Mouse (Mus musculus): Measurements from ENCODE around the gene Cyp26a1. TPM values are rescaled to one million over a fixed set of nuclear protein-coding genes. Genes with fewer than 3 reads are reported as not detected.

Cyp26a1 gene
- polyA plus RNA-seq, 1 experiment from 2014 or later: 3.5 TPM

DNA sequence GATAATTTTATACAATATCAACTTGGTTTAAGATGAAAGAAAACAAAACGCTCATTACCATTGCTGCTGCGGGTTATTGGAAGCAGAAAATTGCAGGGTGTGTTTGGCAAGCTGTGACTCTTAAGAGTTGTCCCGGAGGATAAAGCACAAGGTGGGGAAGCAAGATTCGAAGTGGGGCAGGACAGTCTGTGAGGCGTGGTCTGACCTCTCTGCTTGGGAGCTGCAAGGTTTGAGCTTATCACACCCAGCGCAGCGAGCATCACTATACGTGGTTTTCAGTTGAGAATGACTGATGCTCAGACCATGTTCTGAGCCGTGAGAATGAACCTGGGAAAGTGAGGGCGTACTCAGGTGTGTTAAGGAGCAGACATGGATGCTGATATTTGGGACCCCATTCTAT, 17.1 kb downstream of the Cyp26a1 start:
- Histone ChIP-seq H3K36me3 (ENCODE audit: control insufficient read depth, insufficient read depth, low read length) (no peaks in the 10 kb centered on the region), H3K4me1 (ENCODE audit: control insufficient read depth, insufficient read depth, low read length) (no peaks in the 10 kb centered on the region), H3K4me3 (ENCODE audit: low read length) (no peak overlapping the region), H3K27me3 (ENCODE audit: control insufficient read depth, insufficient read depth, low read length) (no peaks in the 10 kb centered on the region), H3K9ac (ENCODE audit: low read depth, low read length) (no peak overlapping the region), H3K9me3 (ENCODE audit: control insufficient read depth, low read length) (no peaks in the 10 kb centered on the region), H3K27ac (ENCODE audit: low read depth, low read length) (no peak overlapping the region), H3K4me2 (replicated peaks; ENCODE audit: low read depth, low read length) (no peak overlapping the region)
- WGBS: 72% methylated on average over 10 of the region's 10 CpGs
- no peak for ATAC-seq (ENCODE audit: low FRiP score, low TSS enrichment)

GRCm38 (mm10) chr19:37715980-37716379, 18.4 kb downstream of the Cyp26a1 start:
- no peaks in the 10 kb centered on the region for H3K27me3 ChIP-seq (ENCODE audit: control insufficient read depth, insufficient read depth, low read length)
- H3K9ac ChIP-seq (ENCODE audit: low read depth, low read length): no peak overlapping the region
- no peak overlapping the region for H3K4me2 ChIP-seq (replicated peaks; ENCODE audit: low read depth, low read length)
- ATAC-seq (ENCODE audit: low FRiP score, low TSS enrichment): no peak
- no peaks in the 10 kb centered on the region for H3K4me1 ChIP-seq (ENCODE audit: control insufficient read depth, insufficient read depth, low read length)
- no peak overlapping the region for H3K27ac ChIP-seq (ENCODE audit: low read depth, low read length)
- 95% methylated on average over 1 of the region's 1 CpGs for WGBS
- H3K36me3 ChIP-seq (ENCODE audit: control insufficient read depth, insufficient read depth, low read length): no peaks in the 10 kb centered on the region
- no peak overlapping the region for H3K4me3 ChIP-seq (ENCODE audit: low read length)
- H3K9me3 ChIP-seq (ENCODE audit: control insufficient read depth, low read length): no peaks in the 10 kb centered on the region

DNA sequence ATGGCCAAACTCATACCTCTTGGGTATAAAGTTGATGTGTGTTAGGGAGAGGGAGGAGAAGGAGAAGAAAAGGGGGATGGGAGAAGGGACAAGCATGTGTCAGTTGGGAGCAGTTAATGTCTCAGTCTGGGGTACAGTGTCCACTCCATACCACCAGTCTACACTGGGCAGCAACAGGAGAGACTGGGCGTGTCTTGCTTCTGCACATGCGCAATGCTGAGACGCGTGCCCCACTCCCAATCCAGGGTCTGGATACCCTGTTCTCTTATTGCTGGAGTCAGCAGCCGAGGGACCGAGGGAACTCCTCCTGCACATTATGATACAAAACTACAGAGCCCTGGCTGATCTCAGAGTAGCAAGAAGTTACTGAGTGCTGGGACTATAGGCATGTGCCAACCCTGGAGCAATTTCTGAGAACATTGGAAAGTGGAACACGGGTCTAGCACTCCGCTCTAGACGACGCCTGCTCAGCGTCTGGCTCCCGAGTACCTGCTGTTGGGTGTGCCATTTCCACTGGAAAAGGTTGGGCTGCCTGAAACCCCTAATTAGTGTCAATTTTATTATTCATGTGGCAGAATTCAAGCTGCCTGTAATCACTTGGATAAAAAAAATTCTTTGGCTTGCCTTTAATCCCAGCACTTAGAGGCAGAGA, 19.1 kb downstream of the Cyp26a1 start:
- H3K4me3 ChIP-seq (ENCODE audit: low read length): no peak overlapping the region
- no peaks in the 10 kb centered on the region for H3K4me1 ChIP-seq (ENCODE audit: control insufficient read depth, insufficient read depth, low read length)
- H3K27ac ChIP-seq (ENCODE audit: low read depth, low read length): no peak overlapping the region
- H3K27me3 ChIP-seq (ENCODE audit: control insufficient read depth, insufficient read depth, low read length): no peaks in the 10 kb centered on the region
- H3K9ac ChIP-seq (ENCODE audit: low read depth, low read length): no peak overlapping the region
- no peaks in the 10 kb centered on the region for H3K9me3 ChIP-seq (ENCODE audit: control insufficient read depth, low read length)
- no peak for ATAC-seq (ENCODE audit: low FRiP score, low TSS enrichment)
- no peak overlapping the region for H3K4me2 ChIP-seq (replicated peaks; ENCODE audit: low read depth, low read length)
- 88% methylated on average over 12 of the region's 12 CpGs for WGBS
- no peaks in the 10 kb centered on the region for H3K36me3 ChIP-seq (ENCODE audit: control insufficient read depth, insufficient read depth, low read length)

DNA sequence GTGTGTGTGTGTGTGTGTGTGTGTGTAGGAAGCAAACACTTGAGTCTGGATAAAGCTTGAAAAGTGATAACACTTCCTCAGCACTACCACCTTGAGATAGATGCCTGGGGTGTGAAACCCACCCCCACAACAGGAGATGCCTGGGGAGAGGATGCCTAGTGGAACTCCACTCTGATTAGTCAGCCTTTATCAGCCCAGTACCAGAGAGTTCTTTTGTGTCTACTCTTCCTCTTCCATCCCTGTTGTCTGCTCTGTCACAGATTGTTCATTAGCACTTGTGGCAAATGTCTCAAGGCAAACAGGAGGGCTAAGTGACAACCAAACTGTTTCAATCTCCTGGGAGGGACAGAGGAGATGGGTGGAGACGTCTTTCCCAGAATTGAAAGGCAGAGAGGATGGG, 21.6 kb downstream of the Cyp26a1 start:
- Histone ChIP-seq H3K4me1 (ENCODE audit: control insufficient read depth, insufficient read depth, low read length) (no peaks in the 10 kb centered on the region), H3K9me3 (ENCODE audit: control insufficient read depth, low read length) (no peaks in the 10 kb centered on the region), H3K4me3 (ENCODE audit: low read length) (no peak overlapping the region), H3K9ac (ENCODE audit: low read depth, low read length) (no peak overlapping the region), H3K27ac (ENCODE audit: low read depth, low read length) (no peak overlapping the region), H3K27me3 (ENCODE audit: control insufficient read depth, insufficient read depth, low read length) (no peaks in the 10 kb centered on the region), H3K4me2 (replicated peaks; ENCODE audit: low read depth, low read length) (no peak overlapping the region), H3K36me3 (ENCODE audit: control insufficient read depth, insufficient read depth, low read length) (no peaks in the 10 kb centered on the region)
- WGBS: 10% methylated on average over 1 of the region's 1 CpGs
- no peak for ATAC-seq (ENCODE audit: low FRiP score, low TSS enrichment)

GRCm38 (mm10) chr19:37724591-37724990, 27.0 kb downstream of the Cyp26a1 start:
- H3K9ac ChIP-seq (ENCODE audit: low read depth, low read length): no peak overlapping the region
- WGBS: 96% methylated on average over 5 of the region's 5 CpGs
- H3K4me2 ChIP-seq (replicated peaks; ENCODE audit: low read depth, low read length): no peak overlapping the region
- ATAC-seq (ENCODE audit: low FRiP score, low TSS enrichment): no peak
- H3K4me3 ChIP-seq (ENCODE audit: low read length): no peak overlapping the region
- H3K36me3 ChIP-seq (ENCODE audit: control insufficient read depth, insufficient read depth, low read length): no peaks in the 10 kb centered on the region
- no peaks in the 10 kb centered on the region for H3K9me3 ChIP-seq (ENCODE audit: control insufficient read depth, low read length)
- H3K4me1 ChIP-seq (ENCODE audit: control insufficient read depth, insufficient read depth, low read length): no peaks in the 10 kb centered on the region
- no peaks in the 10 kb centered on the region for H3K27me3 ChIP-seq (ENCODE audit: control insufficient read depth, insufficient read depth, low read length)
- no peak overlapping the region for H3K27ac ChIP-seq (ENCODE audit: low read depth, low read length)

GRCm38 (mm10) chr19:37726585-37726984, 29.0 kb downstream of the Cyp26a1 start:
- no peak for ATAC-seq (ENCODE audit: low FRiP score, low TSS enrichment)
- Histone ChIP-seq H3K4me3 (ENCODE audit: low read length) (no peak overlapping the region), H3K4me2 (replicated peaks; ENCODE audit: low read depth, low read length) (no peak overlapping the region), H3K27me3 (ENCODE audit: control insufficient read depth, insufficient read depth, low read length) (no peaks in the 10 kb centered on the region), H3K9ac (ENCODE audit: low read depth, low read length) (no peak overlapping the region), H3K36me3 (ENCODE audit: control insufficient read depth, insufficient read depth, low read length) (no peaks in the 10 kb centered on the region), H3K4me1 (ENCODE audit: control insufficient read depth, insufficient read depth, low read length) (no peaks in the 10 kb centered on the region), H3K9me3 (ENCODE audit: control insufficient read depth, low read length) (no peaks in the 10 kb centered on the region), H3K27ac (ENCODE audit: low read depth, low read length) (no peak overlapping the region)
- WGBS: 94% methylated on average over 7 of the region's 7 CpGs

GRCm38 (mm10) chr19:37727366-37727765, 29.8 kb downstream of the Cyp26a1 start:
- Histone ChIP-seq H3K27ac (ENCODE audit: low read depth, low read length) (no peak overlapping the region), H3K4me3 (ENCODE audit: low read length) (no peak overlapping the region), H3K36me3 (ENCODE audit: control insufficient read depth, insufficient read depth, low read length) (no peaks in the 10 kb centered on the region), H3K9me3 (ENCODE audit: control insufficient read depth, low read length) (no peaks in the 10 kb centered on the region), H3K27me3 (ENCODE audit: control insufficient read depth, insufficient read depth, low read length) (no peaks in the 10 kb centered on the region), H3K4me2 (replicated peaks; ENCODE audit: low read depth, low read length) (no peak overlapping the region), H3K9ac (ENCODE audit: low read depth, low read length) (no peak overlapping the region), H3K4me1 (ENCODE audit: control insufficient read depth, insufficient read depth, low read length) (no peaks in the 10 kb centered on the region)
- no peak for ATAC-seq (ENCODE audit: low FRiP score, low TSS enrichment)
- 93% methylated on average over 2 of the region's 2 CpGs for WGBS

- WGBS: 88% methylated on average over 8 of the region's 8 CpGs
- H3K9ac ChIP-seq (ENCODE audit: low read depth, low read length): no peak overlapping the region
- H3K36me3 ChIP-seq (ENCODE audit: control insufficient read depth, insufficient read depth, low read length): no peaks in the 10 kb centered on the region
- no peak overlapping the region for H3K4me3 ChIP-seq (ENCODE audit: low read length)
- ATAC-seq (ENCODE audit: low FRiP score, low TSS enrichment): no peak
- H3K4me1 ChIP-seq (ENCODE audit: control insufficient read depth, insufficient read depth, low read length): no peaks in the 10 kb centered on the region
- no peak overlapping the region for H3K27ac ChIP-seq (ENCODE audit: low read depth, low read length)
- no peak overlapping the region for H3K4me2 ChIP-seq (replicated peaks; ENCODE audit: low read depth, low read length)
- no peaks in the 10 kb centered on the region for H3K27me3 ChIP-seq (ENCODE audit: control insufficient read depth, insufficient read depth, low read length)
- no peaks in the 10 kb centered on the region for H3K9me3 ChIP-seq (ENCODE audit: control insufficient read depth, low read length)
Measured at GRCm38 (mm10) chr19:37735426-37735825, 37.8 kb downstream of the Cyp26a1 start.

DNA sequence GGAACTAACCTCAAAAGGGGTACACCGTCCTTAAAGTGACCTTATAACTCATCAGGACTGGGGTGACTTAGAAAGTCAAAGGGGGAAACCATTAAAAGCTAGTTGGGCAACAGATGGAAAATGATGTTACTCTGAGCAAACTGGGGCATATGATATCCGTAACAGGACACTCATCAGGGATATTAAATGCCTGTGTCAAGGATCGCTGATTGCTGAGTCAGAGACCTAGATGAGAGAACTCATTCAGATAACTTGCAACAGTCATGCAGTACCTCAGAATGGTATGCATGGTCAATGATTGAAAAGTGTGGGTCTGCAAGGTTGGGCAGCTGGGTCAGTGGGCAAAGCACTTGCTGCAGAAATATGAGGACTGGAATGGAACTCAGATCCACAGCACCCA, 41.0 kb downstream of the Cyp26a1 start:
- no peaks in the 10 kb centered on the region for H3K36me3 ChIP-seq (ENCODE audit: control insufficient read depth, insufficient read depth, low read length)
- H3K27me3 ChIP-seq (ENCODE audit: control insufficient read depth, insufficient read depth, low read length): no peaks in the 10 kb centered on the region
- H3K4me1 ChIP-seq (ENCODE audit: control insufficient read depth, insufficient read depth, low read length): no peaks in the 10 kb centered on the region
- no peak overlapping the region for H3K4me2 ChIP-seq (replicated peaks; ENCODE audit: low read depth, low read length)
- H3K4me3 ChIP-seq (ENCODE audit: low read length): no peak overlapping the region
- no peak overlapping the region for H3K9ac ChIP-seq (ENCODE audit: low read depth, low read length)
- no peak overlapping the region for H3K27ac ChIP-seq (ENCODE audit: low read depth, low read length)
- WGBS: 76% methylated on average over 3 of the region's 3 CpGs
- H3K9me3 ChIP-seq (ENCODE audit: control insufficient read depth, low read length): no peaks in the 10 kb centered on the region
- ATAC-seq (ENCODE audit: low FRiP score, low TSS enrichment): no peak
